Mouse (Mus musculus) liver, embryonic 14.5 days (tissue): Measurements from ENCODE around the gene Alg9.

Experiments used
- CTCF ChIP-seq: IDR thresholded peaks from 2 replicates; pipeline ENCODE4 v1.5.1; 2016; ENCODE audit warnings: antibody characterized with exemption, low read depth, control low read depth
- EP300 ChIP-seq: IDR thresholded peaks from 2 replicates; pipeline ENCODE4 v1.6.1; 2016; ENCODE audit warnings: antibody characterized with exemption, low read depth

DNA sequence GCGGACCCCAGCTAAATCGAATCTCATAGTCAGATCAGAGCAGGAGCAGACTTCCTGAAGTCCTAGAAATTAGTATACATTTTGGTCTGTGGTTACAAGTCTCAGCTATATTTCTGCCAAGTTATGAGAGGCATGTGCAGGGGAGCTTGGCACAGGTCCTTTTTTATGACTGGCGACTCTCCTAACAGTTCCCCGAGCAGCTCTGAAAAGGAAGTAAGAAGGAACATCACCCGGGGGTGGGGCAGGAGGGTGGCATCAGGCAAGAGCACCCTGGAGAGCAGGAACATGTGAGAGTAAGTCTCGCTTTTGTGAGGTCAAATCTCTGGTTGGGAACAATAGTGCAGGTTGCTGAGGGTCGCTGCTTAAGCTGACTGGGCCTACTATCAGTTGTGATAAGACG, 75.9 kb downstream of the Alg9 start:
- TF ChIP-seq CTCF (no peak), EP300 (no peak)
